Mouse (Mus musculus) colon, adult 2 months (tissue): Measurements from ENCODE around the gene Crk. TPM values are rescaled to one million over a fixed set of nuclear protein-coding genes. Genes with fewer than 3 reads are reported as not detected.

ENCODE experiments used
- polyA plus RNA-seq: library from polyadenylated mRNA; depleted of rRNA; stranded (reverse); fragments of >200 nt; gene quantifications from 2 replicates; pipeline ENCODE4 v1.2.3, GENCODE M21; 2012; rRNA removed

Gene Crk
- polyA plus RNA-seq, result 198 and 236 TPM in 2 replicates

GRCm38 (mm10) chr11:75678747-75679438, at the start of gene Crk:
Crk (plus strand) TSS chr11:75679259.

GRCm38 (mm10) chr11:75630645-75631229, 48.3 kb upstream of the Crk start, which contains the start of gene Inpp5k:
Inpp5k (plus strand) TSS chr11:75630988.

GRCm38 (mm10) chr11:75650311-75650710, 28.7 kb upstream of the Crk start, which contains the start of gene Myo1c:
Myo1c (plus strand) TSS chr11:75650504.

GRCm38 (mm10) chr11:75732434-75733226, 53.6 kb downstream of the Crk start, which contains the start of gene Ywhae:
Ywhae (plus strand) TSS chr11:75732869.

Other genes with a start within 250 kb of the Crk start
- gene Serpinf2, start 239.7 kb upstream of the Crk start, polyA plus RNA-seq, result 0.88 and 1.9 TPM in 2 replicates
- gene Wdr81, start 224.5 kb upstream of the Crk start, polyA plus RNA-seq, result 20.5 and 24.9 TPM in 2 replicates
- gene Tlcd2, start 217.5 kb upstream of the Crk start, polyA plus RNA-seq, result 14.5 and 19.6 TPM in 2 replicates
- gene Prpf8, start 192.4 kb upstream of the Crk start, polyA plus RNA-seq, result 48.5 and 53.9 TPM in 2 replicates
- 12.3 and 13.1 TPM in 2 replicates for gene Rilp, start 169.2 kb upstream of the Crk start, polyA plus RNA-seq
- gene Scarf1, start 165.7 kb upstream of the Crk start, polyA plus RNA-seq, result 14.3 and 15.1 TPM in 2 replicates
- gene Slc43a2, start 147.6 kb upstream of the Crk start, polyA plus RNA-seq, result 18.6 and 19.8 TPM in 2 replicates
- 55.8 and 70.1 TPM in 2 replicates for gene Pitpna, start 91.2 kb upstream of the Crk start, polyA plus RNA-seq
- 38.6 and 40.4 TPM in 2 replicates for gene Inpp5k, start 48.3 kb upstream of the Crk start, polyA plus RNA-seq
- 73.3 and 74.1 TPM in 2 replicates for gene Myo1c, start 28.8 kb upstream of the Crk start, polyA plus RNA-seq
- 74.0 and 89.2 TPM in 2 replicates for gene Ywhae, start 53.6 kb downstream of the Crk start, polyA plus RNA-seq
- 0.77 and 0.91 TPM in 2 replicates for gene Doc2b, start 116.8 kb downstream of the Crk start, polyA plus RNA-seq